Mouse (Mus musculus) liver, postnatal 0 days (tissue): ENCODE results near the gene Gli2. TPM values are rescaled to one million over a fixed set of nuclear protein-coding genes. Genes with fewer than 3 reads are reported as not detected.

ENCODE experiments used
- ATAC-seq: fragments of 200-750 bp; cut with Nextera tagmentation; 2 replicates; pipeline ENCODE4 v1.8.0; 2017; ENCODE audit warnings: mild to moderate bottlenecking, moderate library complexity
- DNase-seq: peaks from one replicate; pipeline ENCODE4 v3.0.0-alpha.2; 2016
- H3K27ac ChIP-seq: fragments of 300-500 bp; sonication (generic); 2 replicates; pipeline ENCODE4 v1.5.1; 2014; ENCODE audit warnings: antibody characterized with exemption, moderate library complexity, mild to moderate bottlenecking, low read depth
- H3K27me3 ChIP-seq: fragments of 300-500 bp; sonication (generic); 2 replicates; pipeline ENCODE4 v1.6.1; 2014; ENCODE audit warnings: low read length, control low read depth, mixed read lengths; ENCODE audit not compliant: insufficient read depth
- H3K36me3 ChIP-seq: fragments of 300-500 bp; sonication (generic); replicated peaks from 2 replicates; pipeline ENCODE4 v1.6.1; 2014; ENCODE audit warnings: mild to moderate bottlenecking, control low read depth, low read length, moderate library complexity, mixed read lengths; ENCODE audit not compliant: insufficient read depth
- H3K4me1 ChIP-seq: fragments of 300-500 bp; sonication (generic); 2 replicates; pipeline ENCODE4 v1.6.1; 2014; ENCODE audit warnings: antibody characterized with exemption, mild to moderate bottlenecking, control low read depth; ENCODE audit not compliant: insufficient read depth
- H3K4me2 ChIP-seq: fragments of 300-500 bp; sonication (generic); 2 replicates; pipeline ENCODE4 v1.6.1; 2014; ENCODE audit warnings: low read depth, mild to moderate bottlenecking, low read length, moderate library complexity, mixed read lengths
- H3K4me3 ChIP-seq: fragments of 300-500 bp; sonication (generic); 2 replicates; pipeline ENCODE4 v1.5.1; 2014; ENCODE audit warnings: low read depth, low read length
- H3K9ac ChIP-seq: fragments of 300-500 bp; sonication (generic); replicated peaks from 2 replicates; pipeline ENCODE4 v1.6.1; 2014; ENCODE audit warnings: mild to moderate bottlenecking, moderate library complexity
- H3K9me3 ChIP-seq: fragments of 300-500 bp; sonication (generic); 2 replicates; pipeline ENCODE4 v1.6.1; 2016; ENCODE audit warnings: mild to moderate bottlenecking, control low read depth, low read length, mixed read lengths
- CTCF ChIP-seq: sonication (generic); IDR thresholded peaks from 2 replicates; pipeline ENCODE4 v1.5.1; 2016; ENCODE audit warnings: antibody characterized with exemption, low read depth
- EP300 ChIP-seq: IDR thresholded peaks from 2 replicates; pipeline ENCODE4 v1.6.1; 2016; ENCODE audit warnings: antibody characterized with exemption, low read depth, mild to moderate bottlenecking
- WGBS: fragments of 180-500 bp; shearing (Covaris S2); extraction: QIAGEN DNeasy Blood & Tissue Kit; methylation state at CpG from one replicate; pipeline ENCODE4 v1.1.7; 2014; ENCODE audit not compliant: insufficient replicate concordance; 5-methylcytosine and 5-hydroxymethylcytosine counted together
- polyA plus RNA-seq: library from polyadenylated mRNA; unstranded; fragments of >200 nt; fragmentation: Nextera tagmentation; extraction: Ambion mirVana; gene quantifications from 2 replicates; pipeline ENCODE4 v1.2.1, GENCODE M21; 2015

Gene Gli2
- polyA plus RNA-seq, 1 experiment from 2014 or later, result 0.27 TPM

- 77% methylated on average over 5 of the region's 5 CpGs for WGBS
- H3K27ac ChIP-seq, result no peak overlapping the region
- no peak for ATAC-seq
- H3K36me3 ChIP-seq, result no peaks in the 10 kb centered on the region
- H3K9ac ChIP-seq, result no peak overlapping the region
- no peaks in the 10 kb centered on the region for H3K27me3 ChIP-seq
- no peaks in the 10 kb centered on the region for H3K9me3 ChIP-seq
- TF ChIP-seq EP300, result no peak
- no peak for TF ChIP-seq CTCF
- no peaks in the 10 kb centered on the region for H3K4me1 ChIP-seq
- H3K4me2 ChIP-seq, result no peak overlapping the region
- no peak for DNase-seq
- H3K4me3 ChIP-seq, result no peak overlapping the region
Measured at GRCm38 (mm10) chr1:118952318-118952717, 101.1 kb downstream of the Gli2 start.

DNA sequence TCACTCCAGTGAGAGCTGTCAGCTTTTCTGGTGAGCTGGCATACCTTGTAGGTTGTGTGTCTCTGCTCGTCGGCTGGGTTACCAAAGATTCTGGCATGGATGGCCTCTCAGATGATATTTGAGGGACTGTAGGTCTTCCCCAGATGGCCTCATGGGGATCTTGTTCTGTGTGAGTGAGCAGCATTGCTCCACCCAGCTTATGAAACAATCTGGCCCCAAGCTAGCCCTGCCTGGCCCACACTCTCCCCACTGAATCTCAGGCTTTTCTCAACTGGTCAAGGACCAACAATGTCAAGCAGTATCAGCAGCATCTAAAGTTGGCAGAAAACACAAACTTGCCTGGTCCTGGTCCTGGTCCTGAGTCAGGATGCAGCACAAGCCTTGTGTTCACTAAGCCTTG is 105.0 kb downstream of the Gli2 start:
- no peak overlapping the region for H3K4me2 ChIP-seq

DNA sequence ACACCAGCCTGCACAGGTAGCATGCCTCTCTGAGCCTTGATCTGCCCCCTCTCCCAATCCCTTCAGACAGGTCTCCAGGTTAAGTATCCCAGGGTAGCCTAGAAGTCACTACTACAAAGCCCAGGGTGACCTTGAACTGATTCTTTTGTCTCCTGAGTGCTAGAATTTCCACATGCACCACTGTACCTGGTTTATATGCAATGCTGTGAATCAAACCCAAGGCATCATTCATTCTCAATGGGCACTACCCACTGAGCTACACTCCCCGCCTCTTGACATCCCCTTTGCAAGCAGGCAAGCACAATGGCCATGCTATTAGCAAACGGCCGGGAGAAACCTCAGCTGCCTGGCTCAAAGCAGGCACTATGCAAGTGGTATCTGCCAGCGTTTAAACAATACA is 106.2 kb downstream of the Gli2 start:
- Histone ChIP-seq H3K27ac (no peak overlapping the region), H3K9me3 (no peaks in the 10 kb centered on the region), H3K27me3 (no peaks in the 10 kb centered on the region), H3K4me3 (no peak overlapping the region), H3K36me3 (no peaks in the 10 kb centered on the region), H3K4me1 (no peaks in the 10 kb centered on the region), H3K4me2 (no peak overlapping the region), H3K9ac (no peak overlapping the region)
- ATAC-seq (no peak), DNase-seq (no peak)
- no peak for TF ChIP-seq CTCF
- no peak for TF ChIP-seq EP300
- 72% methylated on average over 4 of the region's 4 CpGs for WGBS

More for the DNA sequence above, 105.0 kb downstream of the Gli2 start:
- no peaks in the 10 kb centered on the region for H3K27me3 ChIP-seq
- DNase-seq (no peak), ATAC-seq (no peak)
- no peaks in the 10 kb centered on the region for H3K9me3 ChIP-seq
- H3K4me1 ChIP-seq, result no peaks in the 10 kb centered on the region
- no peak for TF ChIP-seq CTCF
- no peak for TF ChIP-seq EP300
- 62% methylated on average over 2 of the region's 2 CpGs for WGBS
- no peak overlapping the region for H3K27ac ChIP-seq
- no peak overlapping the region for H3K4me3 ChIP-seq
- H3K36me3 ChIP-seq, result no peaks in the 10 kb centered on the region
- H3K9ac ChIP-seq, result no peak overlapping the region

DNA sequence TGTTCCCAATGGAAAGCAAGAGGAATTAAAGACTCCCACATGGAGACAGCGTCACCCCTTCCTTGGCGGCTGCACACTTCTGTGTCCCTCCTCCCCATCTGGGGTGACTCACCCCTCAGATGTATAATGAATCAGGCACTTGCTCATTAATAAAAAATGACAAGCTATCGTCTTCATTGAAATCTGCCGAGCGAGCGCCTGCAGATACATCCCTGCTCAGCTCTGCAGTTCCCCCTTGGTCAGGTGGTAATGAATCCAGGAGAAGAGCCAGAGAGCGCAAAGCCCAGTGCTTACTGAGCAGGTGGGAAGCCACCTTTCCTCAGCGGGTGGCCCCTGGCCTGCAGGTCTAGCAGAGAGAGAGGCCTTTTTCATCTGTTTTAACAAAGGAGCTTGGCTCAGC is 112.1 kb downstream of the Gli2 start:
- no peak for ATAC-seq
- Histone ChIP-seq H3K9me3 (no peaks in the 10 kb centered on the region), H3K36me3 (no peaks in the 10 kb centered on the region), H3K4me2 (no peak overlapping the region), H3K27me3 (no peaks in the 10 kb centered on the region), H3K9ac (no peak overlapping the region), H3K27ac (no peak overlapping the region), H3K4me3 (no peak overlapping the region), H3K4me1 (no peaks in the 10 kb centered on the region)
- TF ChIP-seq EP300 (no peak), CTCF (no peak)
- DNase-seq, result no peak
- WGBS, result 70% methylated on average over 8 of the region's 8 CpGs

DNA sequence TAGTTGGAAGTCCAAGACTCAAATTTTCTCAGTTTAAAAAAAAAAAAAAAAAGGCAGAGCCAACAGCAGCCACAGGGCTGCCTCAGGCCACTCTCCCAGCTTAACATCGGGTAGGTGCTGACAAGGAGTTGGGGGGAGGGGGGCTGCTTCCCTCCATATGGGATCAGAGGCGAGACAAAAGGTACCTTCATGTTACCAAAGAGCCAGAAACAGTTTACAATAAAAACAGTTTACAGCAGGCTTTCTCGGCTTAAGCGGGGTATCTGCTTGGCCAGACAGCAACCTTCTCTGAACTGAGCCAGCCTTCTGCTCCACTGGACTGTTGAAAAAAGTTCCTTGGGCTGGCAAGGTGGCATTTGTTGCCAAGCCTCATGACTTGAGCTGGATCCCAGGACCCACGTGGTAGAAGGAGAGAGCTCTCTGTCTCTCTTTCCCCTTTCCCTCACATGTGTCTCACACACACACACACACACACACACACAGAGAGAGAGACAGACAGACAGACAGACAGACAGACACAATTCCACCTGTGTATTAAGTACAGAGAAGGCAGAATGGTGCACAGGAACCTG is 113.1 kb downstream of the Gli2 start:
- no peak overlapping the region for H3K4me2 ChIP-seq
- no peaks in the 10 kb centered on the region for H3K9me3 ChIP-seq
- no peak overlapping the region for H3K27ac ChIP-seq
- no peak for ATAC-seq
- H3K27me3 ChIP-seq, result no peaks in the 10 kb centered on the region
- 57% methylated on average over 5 of the region's 5 CpGs for WGBS
- no peak for DNase-seq
- no peak for TF ChIP-seq CTCF
- TF ChIP-seq EP300, result no peak
- H3K4me1 ChIP-seq, result no peaks in the 10 kb centered on the region
- no peaks in the 10 kb centered on the region for H3K36me3 ChIP-seq
- H3K9ac ChIP-seq, result no peak overlapping the region
- H3K4me3 ChIP-seq, result no peak overlapping the region

DNA sequence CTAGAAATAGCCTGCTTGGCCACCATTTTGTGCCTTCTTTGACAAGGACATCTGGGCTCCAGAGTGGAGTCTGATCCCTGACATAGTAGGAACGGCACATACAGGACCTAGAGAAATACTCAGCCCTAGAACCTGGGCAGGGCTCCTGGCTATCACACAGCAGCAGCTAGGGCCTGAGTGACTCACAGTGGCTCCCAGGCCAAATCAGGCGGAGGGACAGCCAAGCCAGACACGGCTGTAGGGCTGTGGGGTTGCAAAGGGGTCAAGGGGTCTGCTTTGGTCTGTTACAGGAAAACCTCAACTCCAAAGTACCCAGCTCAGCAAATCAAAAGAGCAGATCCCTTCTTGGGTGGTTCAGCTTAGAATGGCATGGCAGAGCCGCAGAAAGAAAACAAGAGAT is 115.2 kb downstream of the Gli2 start:
- ATAC-seq (no peak), DNase-seq (no peak)
- H3K9me3 ChIP-seq, result no peaks in the 10 kb centered on the region
- H3K36me3 ChIP-seq, result no peaks in the 10 kb centered on the region
- 69% methylated on average over 4 of the region's 4 CpGs for WGBS
- no peak overlapping the region for H3K4me2 ChIP-seq
- no peaks in the 10 kb centered on the region for H3K27me3 ChIP-seq
- no peak overlapping the region for H3K9ac ChIP-seq
- no peak overlapping the region for H3K4me3 ChIP-seq
- no peak overlapping the region for H3K27ac ChIP-seq
- no peak for TF ChIP-seq CTCF
- TF ChIP-seq EP300, result no peak
- H3K4me1 ChIP-seq, result no peaks in the 10 kb centered on the region

- TF ChIP-seq CTCF (no peak), EP300 (no peak)
- H3K9ac ChIP-seq, result no peak overlapping the region
- H3K4me1 ChIP-seq, result no peaks in the 10 kb centered on the region
- no peak overlapping the region for H3K4me3 ChIP-seq
- DNase-seq (peak; percentile 24), ATAC-seq (no peak)
- no peaks in the 10 kb centered on the region for H3K9me3 ChIP-seq
- no peaks in the 10 kb centered on the region for H3K36me3 ChIP-seq
- H3K4me2 ChIP-seq, result no peak overlapping the region
- 52% methylated on average over 4 of the region's 4 CpGs for WGBS
- no peaks in the 10 kb centered on the region for H3K27me3 ChIP-seq
- no peak overlapping the region for H3K27ac ChIP-seq
Measured at GRCm38 (mm10) chr1:118936108-118936507, 117.3 kb downstream of the Gli2 start.
